Mouse (Mus musculus) ES-Bruce4 (cell line): ENCODE results near the gene Erc2.

Experiments used
- CTCF ChIP-seq: IDR thresholded peaks from one replicate; pipeline ENCODE4 v1.8.1; 2011; ENCODE audit warnings: low read depth, low read length
- EP300 ChIP-seq: IDR thresholded peaks from 2 replicates; pipeline ENCODE4 v1.6.1; 2011; ENCODE audit warnings: low read depth, low read length; ENCODE audit not compliant: insufficient read depth
- POLR2A ChIP-seq: IDR thresholded peaks from one replicate; pipeline ENCODE4 v1.8.1; 2011; ENCODE audit warnings: low read length; ENCODE audit not compliant: insufficient read depth

- TF ChIP-seq CTCF (no peak), POLR2A (no peak), EP300 (no peak)
Measured at GRCm38 (mm10) chr14:28160852-28161251, 538.6 kb downstream of the Erc2 start.
